Mouse (Mus musculus) intestine, embryonic 16.5 days (tissue): ENCODE results near the gene Sucnr1. TPM values are rescaled to one million over a fixed set of nuclear protein-coding genes. Genes with fewer than 3 reads are reported as not detected.
"Not testable (repeated sequence)": the region's sequence is repeated elsewhere in the genome, so short reads cannot be mapped to it uniquely, and the experiment has no call there.

Experiments
- ATAC-seq: fragments of 200-750 bp; cut with Nextera tagmentation; 2 replicates; pipeline ENCODE4 v1.8.0; 2017; ENCODE audit warnings: moderate TSS enrichment, moderate library complexity
- H3K27ac ChIP-seq: fragments of 300-500 bp; sonication (generic); 2 replicates; pipeline ENCODE4 v1.5.1; 2014; ENCODE audit warnings: mild to moderate bottlenecking, low read length
- H3K27me3 ChIP-seq: fragments of 300-500 bp; sonication (generic); replicated peaks from 2 replicates; pipeline ENCODE4 v1.6.1; 2014; ENCODE audit warnings: low read length, control low read depth, mixed read lengths; ENCODE audit not compliant: control insufficient read depth, insufficient read depth
- H3K36me3 ChIP-seq: fragments of 300-500 bp; sonication (generic); 2 replicates; pipeline ENCODE4 v1.6.1; 2014; ENCODE audit warnings: low read length, control low read depth; ENCODE audit not compliant: control insufficient read depth, insufficient read depth
- H3K4me1 ChIP-seq: fragments of 300-500 bp; sonication (generic); 2 replicates; pipeline ENCODE4 v1.6.1; 2014; ENCODE audit warnings: low read length, control low read depth, mixed read lengths; ENCODE audit not compliant: control insufficient read depth, insufficient read depth
- H3K4me2 ChIP-seq: fragments of 300-500 bp; sonication (generic); 2 replicates; pipeline ENCODE4 v1.6.1; 2014; ENCODE audit warnings: low read depth, low read length, control low read depth
- H3K4me3 ChIP-seq: fragments of 300-500 bp; sonication (generic); 2 replicates; pipeline ENCODE4 v1.5.1; 2014; ENCODE audit warnings: mild to moderate bottlenecking, low read length
- H3K9ac ChIP-seq: fragments of 300-500 bp; sonication (generic); 2 replicates; pipeline ENCODE4 v1.6.1; 2014; ENCODE audit warnings: low read depth, low read length
- H3K9me3 ChIP-seq: fragments of 300-500 bp; sonication (generic); 2 replicates; pipeline ENCODE4 v1.6.1; 2016; ENCODE audit warnings: low read length, control low read depth; ENCODE audit not compliant: control insufficient read depth
- WGBS: fragments of 180-500 bp; shearing (Covaris S2); extraction: QIAGEN DNeasy Blood & Tissue Kit; methylation state at CpG from one replicate; pipeline ENCODE4 v1.1.7; 2014; 5-methylcytosine and 5-hydroxymethylcytosine counted together
- polyA plus RNA-seq: library from polyadenylated mRNA; unstranded; fragments of >200 nt; fragmentation: Nextera tagmentation; extraction: Ambion mirVana; gene quantifications from 2 replicates; pipeline ENCODE4 v1.2.1, GENCODE M21; 2015

The Sucnr1 gene
- polyA plus RNA-seq, 1 experiment from 2014 or later = 0.70 TPM

GRCm38 (mm10) chr3:60082746-60083145 lies 1.1 kb downstream of the Sucnr1 start:
- H3K4me1 ChIP-seq = peaks cover 3% of the 10 kb centered on the region; the same call in 1 of the 2 replicates
- no peaks in the 10 kb centered on the region for H3K27me3 ChIP-seq
- H3K27ac ChIP-seq = no peak overlapping the region
- no peak overlapping the region for H3K9ac ChIP-seq
- H3K9me3 ChIP-seq = no peaks in the 10 kb centered on the region
- WGBS = 91% methylated on average over 3 of the region's 3 CpGs
- no peak overlapping the region for H3K4me2 ChIP-seq
- H3K36me3 ChIP-seq = no peaks in the 10 kb centered on the region
- H3K4me3 ChIP-seq = no peak overlapping the region
- ATAC-seq = no peak

- Histone ChIP-seq H3K27me3 (no peaks in the 10 kb centered on the region), H3K4me3 (no peak overlapping the region), H3K27ac (no peak overlapping the region), H3K9me3 (no peaks in the 10 kb centered on the region), H3K4me2 (no peak overlapping the region), H3K4me1 (peaks cover 3% of the 10 kb centered on the region; the same call in 1 of the 2 replicates), H3K9ac (no peak overlapping the region), H3K36me3 (no peaks in the 10 kb centered on the region)
- no peak for ATAC-seq
- WGBS = 89% methylated on average over 2 of the region's 2 CpGs
Observed at GRCm38 (mm10) chr3:60085729-60086128, 4.1 kb downstream of the Sucnr1 start.

GRCm38 (mm10) chr3:60091321-60091720 lies 9.7 kb downstream of the Sucnr1 start:
- Histone ChIP-seq H3K9me3 (no peaks in the 10 kb centered on the region), H3K27ac (no peak overlapping the region), H3K4me3 (no peak overlapping the region), H3K36me3 (no peaks in the 10 kb centered on the region), H3K27me3 (no peaks in the 10 kb centered on the region), H3K9ac (no peak overlapping the region), H3K4me1 (0 out of 2 replicates have a peak, but pooled peaks cover 4% of the 10 kb centered on the region), H3K4me2 (no peak overlapping the region)
- no peak for ATAC-seq
- WGBS = 73% methylated on average over 8 of the region's 8 CpGs

GRCm38 (mm10) chr3:60094386-60095156 lies 12.9 kb downstream of the Sucnr1 start:
- Histone ChIP-seq H3K27me3 (no peaks in the 10 kb centered on the region), H3K9me3 (no peaks in the 10 kb centered on the region), H3K9ac (no peak overlapping the region), H3K36me3 (no peaks in the 10 kb centered on the region), H3K4me2 (no peak overlapping the region), H3K4me1 (peaks cover 6% of the 10 kb centered on the region; the same call in 1 of the 2 replicates), H3K4me3 (no peak overlapping the region), H3K27ac (peak overlapping the region; percentile 88)
- 59% methylated on average over 2 of the region's 2 CpGs for WGBS
- peak; percentile 75 for ATAC-seq

- Histone ChIP-seq H3K36me3 (no peaks in the 10 kb centered on the region), H3K9ac (no peak overlapping the region), H3K4me1 (peaks cover 6% of the 10 kb centered on the region; the same call in 1 of the 2 replicates), H3K27me3 (no peaks in the 10 kb centered on the region), H3K4me2 (no peak overlapping the region), H3K4me3 (no peak overlapping the region), H3K9me3 (no peaks in the 10 kb centered on the region), H3K27ac (peak overlapping the region; percentile 88)
- WGBS = 62% methylated on average over 3 of the region's 3 CpGs
- ATAC-seq = peak; percentile 47
Observed at GRCm38 (mm10) chr3:60096941-60097340, 15.3 kb downstream of the Sucnr1 start.

GRCm38 (mm10) chr3:60097485-60097884 lies 15.8 kb downstream of the Sucnr1 start:
- no peak overlapping the region for H3K4me3 ChIP-seq
- no peaks in the 10 kb centered on the region for H3K9me3 ChIP-seq
- peak; percentile 94 for ATAC-seq
- WGBS = 56% methylated on average over 2 of the region's 2 CpGs
- no peaks in the 10 kb centered on the region for H3K27me3 ChIP-seq
- H3K4me2 ChIP-seq = no peak overlapping the region
- no peak overlapping the region for H3K9ac ChIP-seq
- peak overlapping the region; percentile 69 for H3K27ac ChIP-seq
- H3K4me1 ChIP-seq = peaks cover 6% of the 10 kb centered on the region; the same call in 1 of the 2 replicates
- H3K36me3 ChIP-seq = no peaks in the 10 kb centered on the region

- no peaks in the 10 kb centered on the region for H3K36me3 ChIP-seq
- no peak overlapping the region for H3K4me3 ChIP-seq
- no peaks in the 10 kb centered on the region for H3K9me3 ChIP-seq
- no peaks in the 10 kb centered on the region for H3K27me3 ChIP-seq
- H3K9ac ChIP-seq = no peak overlapping the region
- WGBS = 54% methylated on average over 1 of the region's 1 CpGs
- H3K4me1 ChIP-seq = peaks cover 6% of the 10 kb centered on the region; the same call in 1 of the 2 replicates
- no peak overlapping the region for H3K4me2 ChIP-seq
- ATAC-seq = peak; percentile 30; the same call in 1 of the 2 replicates
- H3K27ac ChIP-seq = peak overlapping the region; percentile 20; the same call in 1 of the 2 replicates
Observed at GRCm38 (mm10) chr3:60098521-60098920, 16.9 kb downstream of the Sucnr1 start.

GRCm38 (mm10) chr3:60104462-60105109 lies 22.9 kb downstream of the Sucnr1 start:
- 55% methylated on average over 2 of the region's 2 CpGs for WGBS
- peak; percentile 81 for ATAC-seq
- Histone ChIP-seq H3K36me3 (no peaks in the 10 kb centered on the region), H3K9me3 (no peaks in the 10 kb centered on the region), H3K4me3 (no peak overlapping the region), H3K9ac (no peak overlapping the region), H3K4me2 (no peak overlapping the region), H3K27ac (no peak overlapping the region), H3K4me1 (no peaks in the 10 kb centered on the region), H3K27me3 (no peaks in the 10 kb centered on the region)

- not testable (repeated sequence) for H3K9me3 ChIP-seq, H3K4me3 ChIP-seq, H3K4me1 ChIP-seq, H3K27me3 ChIP-seq, H3K27ac ChIP-seq, H3K4me2 ChIP-seq, ATAC-seq, H3K9ac ChIP-seq, H3K36me3 ChIP-seq
- WGBS = 64% methylated on average over 1 of the region's 1 CpGs
Observed at GRCm38 (mm10) chr3:60106446-60106845, 24.8 kb downstream of the Sucnr1 start.
